Mouse (Mus musculus) embryonic facial prominence, embryonic 13.5 days (tissue): ENCODE results near the gene Gpsm3. TPM values are rescaled to one million over a fixed set of nuclear protein-coding genes. Genes with fewer than 3 reads are reported as not detected.

Source experiments
- ATAC-seq: fragments of 200-750 bp; cut with Nextera tagmentation; 2 replicates; pipeline ENCODE4 v1.8.0; 2017; ENCODE audit warnings: low read depth; ENCODE audit not compliant: insufficient number of reproducible peaks, insufficient read depth, low FRiP score, low TSS enrichment
- H3K27ac ChIP-seq: fragments of 300-500 bp; sonication (generic); 2 replicates; pipeline ENCODE4 v1.5.1; 2015; ENCODE audit warnings: moderate library complexity, mild to moderate bottlenecking, inconsistent platforms
- H3K27me3 ChIP-seq: fragments of 300-500 bp; sonication (generic); 2 replicates; pipeline ENCODE4 v1.6.1; 2015; ENCODE audit warnings: mild to moderate bottlenecking, inconsistent platforms
- H3K36me3 ChIP-seq: fragments of 300-500 bp; sonication (generic); 2 replicates; pipeline ENCODE4 v1.6.1; 2015; ENCODE audit warnings: mild to moderate bottlenecking, inconsistent platforms
- H3K4me1 ChIP-seq: fragments of 300-500 bp; sonication (generic); 2 replicates; pipeline ENCODE4 v1.6.1; 2015; ENCODE audit warnings: inconsistent platforms
- H3K4me2 ChIP-seq: fragments of 300-500 bp; sonication (generic); 2 replicates; pipeline ENCODE4 v1.6.1; 2015; ENCODE audit warnings: moderate library complexity, mild to moderate bottlenecking, inconsistent platforms
- H3K4me3 ChIP-seq: fragments of 300-500 bp; sonication (generic); 2 replicates; pipeline ENCODE4 v1.5.1; 2015; ENCODE audit warnings: mild to moderate bottlenecking, inconsistent platforms
- H3K9ac ChIP-seq: fragments of 300-500 bp; sonication (generic); 2 replicates; pipeline ENCODE4 v1.6.1; 2015; ENCODE audit warnings: mild to moderate bottlenecking, inconsistent platforms
- H3K9me3 ChIP-seq: fragments of 300-500 bp; sonication (generic); 2 replicates; pipeline ENCODE4 v1.6.1; 2016; ENCODE audit warnings: inconsistent platforms
- WGBS: fragments of 180-500 bp; shearing (Covaris S2); methylation state at CpG from one replicate; pipeline ENCODE4 v1.1.7; 2015; ENCODE audit warnings: mixed read lengths; 5-methylcytosine and 5-hydroxymethylcytosine counted together
- polyA plus RNA-seq: library from polyadenylated mRNA; unstranded; fragments of >200 nt; fragmentation: Nextera tagmentation; extraction: Ambion mirVana; gene quantifications from 2 replicates; pipeline ENCODE4 v1.2.1, GENCODE M21; 2015

The Gpsm3 gene
- polyA plus RNA-seq, 1 experiment from 2014 or later = 6.0 TPM

GRCm38 (mm10) chr17:34632261-34632691, 42.7 kb downstream of the Gpsm3 start:
- Histone ChIP-seq H3K9me3 (no peaks in the 10 kb centered on the region), H3K4me1 (peaks cover 51% of the 10 kb centered on the region), H3K27ac (0 out of 2 replicates have a peak overlapping the region, but pooled peaks have one; percentile 22), H3K9ac (peak overlapping the region; percentile 67), H3K4me3 (peak overlapping the region; percentile 46), H3K4me2 (peak overlapping the region; percentile 91), H3K36me3 (no peaks in the 10 kb centered on the region), H3K27me3 (peaks cover 49% of the 10 kb centered on the region)
- WGBS = 1% methylated on average over 26 of the region's 26 CpGs
- peak; percentile 52 for ATAC-seq

GRCm38 (mm10) chr17:34635671-34636070, 46.1 kb downstream of the Gpsm3 start:
- peaks cover 23% of the 10 kb centered on the region for H3K4me1 ChIP-seq
- ATAC-seq = no peak
- no peak overlapping the region for H3K4me2 ChIP-seq
- no peak overlapping the region for H3K27ac ChIP-seq
- H3K4me3 ChIP-seq = no peak overlapping the region
- no peaks in the 10 kb centered on the region for H3K9me3 ChIP-seq
- no peaks in the 10 kb centered on the region for H3K36me3 ChIP-seq
- no peak overlapping the region for H3K9ac ChIP-seq
- H3K27me3 ChIP-seq = peaks cover 35% of the 10 kb centered on the region
- WGBS = 68% methylated on average over 2 of the region's 2 CpGs

GRCm38 (mm10) chr17:34637459-34637858, 47.9 kb downstream of the Gpsm3 start:
- ATAC-seq = no peak
- 55% methylated on average over 3 of the region's 3 CpGs for WGBS

GRCm38 (mm10) chr17:34639461-34640255, 50.1 kb downstream of the Gpsm3 start:
- 0 out of 2 replicates have a peak, but pooled peaks cover 2% of the 10 kb centered on the region for H3K27me3 ChIP-seq
- no peak overlapping the region for H3K27ac ChIP-seq
- no peak overlapping the region for H3K9ac ChIP-seq
- H3K9me3 ChIP-seq = no peaks in the 10 kb centered on the region
- 79% methylated on average over 7 of the region's 7 CpGs for WGBS
- peaks cover 17% of the 10 kb centered on the region for H3K4me1 ChIP-seq
- no peaks in the 10 kb centered on the region for H3K36me3 ChIP-seq
- no peak overlapping the region for H3K4me3 ChIP-seq
- ATAC-seq = no peak
- H3K4me2 ChIP-seq = no peak overlapping the region

More at GRCm38 (mm10) chr17:34637459-34637858, 47.9 kb downstream of the Gpsm3 start:
- no peaks in the 10 kb centered on the region for H3K36me3 ChIP-seq
- no peaks in the 10 kb centered on the region for H3K9me3 ChIP-seq
- peaks cover 17% of the 10 kb centered on the region for H3K27me3 ChIP-seq
- no peak overlapping the region for H3K4me3 ChIP-seq
- H3K27ac ChIP-seq = peak overlapping the region; percentile 28; the same call in 1 of the 2 replicates
- no peak overlapping the region for H3K4me2 ChIP-seq
- 0 out of 2 replicates have a peak overlapping the region, but pooled peaks have one; percentile 32 for H3K9ac ChIP-seq
- H3K4me1 ChIP-seq = peaks cover 18% of the 10 kb centered on the region

- WGBS = 12% methylated on average over 11 of the region's 11 CpGs
- Histone ChIP-seq H3K4me3 (no peak overlapping the region), H3K4me2 (peak overlapping the region; percentile 36), H3K27me3 (no peaks in the 10 kb centered on the region), H3K9me3 (no peaks in the 10 kb centered on the region), H3K4me1 (peaks cover 27% of the 10 kb centered on the region), H3K36me3 (no peaks in the 10 kb centered on the region), H3K27ac (peak overlapping the region; percentile 91), H3K9ac (peak overlapping the region; percentile 47; the same call in 1 of the 2 replicates)
- ATAC-seq = peak; percentile 29; the same call in 1 of the 2 replicates
Observed at GRCm38 (mm10) chr17:34640778-34641601, 51.4 kb downstream of the Gpsm3 start.

Other genes starting within 250 kb of the Gpsm3 start
- 0.13 and 0.17 TPM in 2 replicates for gene Btnl2, start 235.0 kb upstream of the Gpsm3 start, polyA plus RNA-seq
- 0.21 TPM in 1 of 2 replicates, not detected in the other for gene Btnl1, start 212.7 kb upstream of the Gpsm3 start, polyA plus RNA-seq
- 0.52 and 0.96 TPM in 2 replicates for gene BC051142, start 191.0 kb upstream of the Gpsm3 start, polyA plus RNA-seq
- gene Btnl4, start 112.5 kb upstream of the Gpsm3 start, polyA plus RNA-seq = not detected in 2 replicates
- 0.54 TPM in 1 of 2 replicates, not detected in the other for gene Btnl6, start 72.5 kb upstream of the Gpsm3 start, polyA plus RNA-seq
- 4.4 and 5.0 TPM in 2 replicates for gene Notch4, start 25.5 kb upstream of the Gpsm3 start, polyA plus RNA-seq
- gene Pbx2, start 1.5 kb downstream of the Gpsm3 start, polyA plus RNA-seq = 14.8 and 19.2 TPM in 2 replicates
- 3.6 and 4.2 TPM in 2 replicates for gene Ager, start 8.1 kb downstream of the Gpsm3 start, polyA plus RNA-seq
- gene Rnf5, start 13.9 kb downstream of the Gpsm3 start, polyA plus RNA-seq = 130 and 132 TPM in 2 replicates
- gene Agpat1, start 14.5 kb downstream of the Gpsm3 start, polyA plus RNA-seq = 50.7 and 57.5 TPM in 2 replicates
- gene Egfl8, start 26.2 kb downstream of the Gpsm3 start, polyA plus RNA-seq = 7.5 and 10.2 TPM in 2 replicates
- 21.6 and 22.2 TPM in 2 replicates for gene Ppt2, start 38.7 kb downstream of the Gpsm3 start, polyA plus RNA-seq
- 0.55 and 0.78 TPM in 2 replicates for gene Prrt1, start 39.7 kb downstream of the Gpsm3 start, polyA plus RNA-seq
- gene Fkbpl, start 55.0 kb downstream of the Gpsm3 start, polyA plus RNA-seq = 15.0 and 18.0 TPM in 2 replicates
- 97.8 and 106 TPM in 2 replicates for gene Atf6b, start 57.3 kb downstream of the Gpsm3 start, polyA plus RNA-seq
- 0.03 and 0.04 TPM in 2 replicates for gene Tnxb, start 80.7 kb downstream of the Gpsm3 start, polyA plus RNA-seq
- 0.34 TPM in 1 of 2 replicates, not detected in the other for gene C4b, start 154.1 kb downstream of the Gpsm3 start, polyA plus RNA-seq
- not detected in 2 replicates for gene Cyp21a1, start 214.8 kb downstream of the Gpsm3 start, polyA plus RNA-seq
- 25.4 and 29.4 TPM in 2 replicates for gene Stk19, start 247.1 kb downstream of the Gpsm3 start, polyA plus RNA-seq
- 66.3 and 75.1 TPM in 2 replicates for gene Dxo, start 247.2 kb downstream of the Gpsm3 start, polyA plus RNA-seq